Mouse (Mus musculus): ENCODE results near the gene Zranb2.

- TF ChIP-seq CTCF (IDR thresholded peaks at IDR 0.05 in 2 of 3, conservative IDR thresholded peaks at IDR 0.05 in 1 of 3; ENCODE audit: control insufficient read depth in 1 of 3, insufficient read depth in 1 of 3, low read depth in 2 of 3, low read length in 3 of 3, poor library complexity in 1 of 3, severe bottlenecking in 1 of 3) (no peak), MAZ (IDR thresholded peaks at IDR 0.05; ENCODE audit: low read depth, low read length) (no peak), TBP (IDR thresholded peaks at IDR 0.05; ENCODE audit: low read depth, low read length) (no peak; the same call in 1 of the 2 replicates), E2F4 (IDR thresholded peaks at IDR 0.05; ENCODE audit: borderline replicate concordance, low read depth, low read length) (no peak), ZC3H11A (IDR thresholded peaks at IDR 0.05; ENCODE audit: low read depth, low read length) (no peak), POLR2AphosphoS2 (IDR thresholded peaks at IDR 0.05; ENCODE audit: low read length) (no peak), USF2 (IDR thresholded peaks at IDR 0.05; ENCODE audit: borderline replicate concordance in 1 of 2, insufficient read depth in 1 of 2, low read depth in 1 of 2, low read length in 2 of 2) (no peak), POLR2A (IDR thresholded peaks at IDR 0.05; ENCODE audit: control insufficient read depth in 1 of 2, insufficient read depth in 1 of 2, low read depth in 1 of 2, low read length in 2 of 2, poor library complexity in 1 of 2) (peak in 1 of 2 experiments; percentile 60; a peak in 1 of 4 replicates), BHLHE40 (IDR thresholded peaks at IDR 0.05; ENCODE audit: borderline replicate concordance, low read depth, low read length) (no peak), MYC (IDR thresholded peaks at IDR 0.05; ENCODE audit: low read depth, low read length) (peak; percentile 66), EP300 (IDR thresholded peaks at IDR 0.05; ENCODE audit: low read depth in 1 of 2, low read length in 2 of 2) (no peak; a peak in 1 of 4 replicates)
Observed at GRCm38 (mm10) chr3:157534786-157535415, 941 bp downstream of the Zranb2 start.
